Mouse (Mus musculus): ENCODE data around the gene Acly.

The Acly gene

DNA sequence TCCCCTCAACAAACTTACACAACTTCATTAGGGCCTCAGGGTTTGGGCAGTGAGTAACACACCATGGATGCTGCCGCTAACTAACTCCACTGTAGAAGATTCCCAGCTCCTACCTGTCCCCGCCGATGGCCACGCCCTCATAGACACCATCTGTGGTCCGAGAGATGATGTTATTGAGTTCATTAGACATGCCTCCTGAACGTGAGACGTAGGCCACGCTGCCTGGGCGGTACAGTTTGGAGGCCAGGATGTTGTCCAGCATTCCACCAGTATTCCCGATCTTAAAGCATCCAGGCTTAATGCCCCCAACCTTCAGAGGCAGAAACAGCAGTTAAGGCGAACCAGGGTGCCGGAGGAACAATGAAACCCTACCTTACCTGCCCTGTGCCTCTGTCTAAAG, 34.0 kb downstream of the Acly start:
- Histone ChIP-seq H3K27me3 (ENCODE audit: insufficient read depth, low read length) (no peaks in the 10 kb centered on the region), H3K9me3 (ENCODE audit: low read length) (peaks cover 24% of the 10 kb centered on the region; the same call in 1 of the 2 replicates), H3K4me1 (replicated peaks; ENCODE audit: low read depth, low read length) (peaks cover 34% of the 10 kb centered on the region), H3K36me3 (ENCODE audit: insufficient read depth, low read length) (peaks cover 96% of the 10 kb centered on the region), H3K4me3 (replicated peaks; ENCODE audit: low read length) (peak overlapping the region; percentile 68)
- TF ChIP-seq CTCF (conservative IDR thresholded peaks at IDR 0.05; ENCODE audit: low read length), result no peak
- TF ChIP-seq POU5F1 (IDR thresholded peaks at IDR 0.05; ENCODE audit: borderline replicate concordance, low read length), result no peak
- TF ChIP-seq NANOG (IDR thresholded peaks at IDR 0.05; ENCODE audit: borderline replicate concordance, low read length), result no peak

DNA sequence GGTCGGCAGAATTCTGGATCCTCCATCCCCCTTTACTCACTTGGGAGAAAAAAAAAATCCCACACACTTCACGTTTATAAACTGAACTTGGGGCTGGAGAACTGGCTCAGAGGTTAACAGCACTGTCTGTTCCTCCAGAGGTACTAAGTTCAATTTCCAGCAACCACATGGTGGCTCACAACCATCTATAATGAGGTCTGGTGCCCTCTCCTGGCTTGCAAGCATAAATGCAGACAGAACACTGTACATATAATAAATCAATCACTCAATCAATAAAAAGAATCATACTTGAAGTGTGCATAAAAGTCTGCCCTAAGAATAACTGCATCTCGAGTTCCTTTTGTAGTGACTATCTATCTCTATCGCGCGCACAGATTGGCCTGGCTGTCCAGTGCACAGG, 36.8 kb downstream of the Acly start:
- H3K36me3 ChIP-seq (ENCODE audit: insufficient read depth, low read length), result peaks cover 96% of the 10 kb centered on the region
- TF ChIP-seq NANOG (IDR thresholded peaks at IDR 0.05; ENCODE audit: borderline replicate concordance, low read length), result no peak
- no peak for TF ChIP-seq POU5F1 (IDR thresholded peaks at IDR 0.05; ENCODE audit: borderline replicate concordance, low read length)
- TF ChIP-seq CTCF (conservative IDR thresholded peaks at IDR 0.05; ENCODE audit: low read length), result peak; percentile 42
- no peak overlapping the region for H3K4me3 ChIP-seq (replicated peaks; ENCODE audit: low read length)
- H3K4me1 ChIP-seq (replicated peaks; ENCODE audit: low read depth, low read length), result peaks cover 25% of the 10 kb centered on the region
- H3K27me3 ChIP-seq (ENCODE audit: insufficient read depth, low read length), result no peaks in the 10 kb centered on the region
- peaks cover 18% of the 10 kb centered on the region; the same call in 1 of the 2 replicates for H3K9me3 ChIP-seq (ENCODE audit: low read length)

GRCm38 (mm10) chr11:100485801-100486538, 41.8 kb downstream of the Acly start:
- no peaks in the 10 kb centered on the region for H3K9me3 ChIP-seq (ENCODE audit: low read length)
- TF ChIP-seq NANOG (IDR thresholded peaks at IDR 0.05; ENCODE audit: borderline replicate concordance, low read length), result no peak
- 0 out of 2 replicates have a peak, but pooled peaks have one; percentile 9 for TF ChIP-seq CTCF (conservative IDR thresholded peaks at IDR 0.05; ENCODE audit: low read length)
- no peak for TF ChIP-seq POU5F1 (IDR thresholded peaks at IDR 0.05; ENCODE audit: borderline replicate concordance, low read length)
- peaks cover 100% of the 10 kb centered on the region for H3K36me3 ChIP-seq (ENCODE audit: insufficient read depth, low read length)
- peaks cover 5% of the 10 kb centered on the region; the same call in 1 of the 2 replicates for H3K4me1 ChIP-seq (replicated peaks; ENCODE audit: low read depth, low read length)
- no peak overlapping the region for H3K4me3 ChIP-seq (replicated peaks; ENCODE audit: low read length)
- no peaks in the 10 kb centered on the region for H3K27me3 ChIP-seq (ENCODE audit: insufficient read depth, low read length)

GRCm38 (mm10) chr11:100484461-100484860, 43.3 kb downstream of the Acly start:
- H3K4me3 ChIP-seq (replicated peaks; ENCODE audit: low read length), result no peak overlapping the region
- H3K9me3 ChIP-seq (ENCODE audit: low read length), result no peaks in the 10 kb centered on the region
- H3K4me1 ChIP-seq (replicated peaks; ENCODE audit: low read depth, low read length), result peaks cover 9% of the 10 kb centered on the region
- H3K36me3 ChIP-seq (ENCODE audit: insufficient read depth, low read length), result peaks cover 100% of the 10 kb centered on the region
- TF ChIP-seq CTCF (conservative IDR thresholded peaks at IDR 0.05; ENCODE audit: low read length) (no peak), NANOG (IDR thresholded peaks at IDR 0.05; ENCODE audit: borderline replicate concordance, low read length) (no peak), POU5F1 (IDR thresholded peaks at IDR 0.05; ENCODE audit: borderline replicate concordance, low read length) (no peak)
- no peaks in the 10 kb centered on the region for H3K27me3 ChIP-seq (ENCODE audit: insufficient read depth, low read length)

- no peaks in the 10 kb centered on the region for H3K9me3 ChIP-seq (ENCODE audit: low read length)
- TF ChIP-seq POU5F1 (IDR thresholded peaks at IDR 0.05; ENCODE audit: borderline replicate concordance, low read length), result no peak
- TF ChIP-seq CTCF (conservative IDR thresholded peaks at IDR 0.05; ENCODE audit: low read length), result no peak
- TF ChIP-seq NANOG (IDR thresholded peaks at IDR 0.05; ENCODE audit: borderline replicate concordance, low read length), result no peak
- H3K4me1 ChIP-seq (replicated peaks; ENCODE audit: low read depth, low read length), result peaks cover 14% of the 10 kb centered on the region
- H3K4me3 ChIP-seq (replicated peaks; ENCODE audit: low read length), result no peak overlapping the region
- no peaks in the 10 kb centered on the region for H3K27me3 ChIP-seq (ENCODE audit: insufficient read depth, low read length)
- peaks cover 86% of the 10 kb centered on the region for H3K36me3 ChIP-seq (ENCODE audit: insufficient read depth, low read length)
Measured at GRCm38 (mm10) chr11:100479152-100479551, 48.6 kb downstream of the Acly start.

DNA sequence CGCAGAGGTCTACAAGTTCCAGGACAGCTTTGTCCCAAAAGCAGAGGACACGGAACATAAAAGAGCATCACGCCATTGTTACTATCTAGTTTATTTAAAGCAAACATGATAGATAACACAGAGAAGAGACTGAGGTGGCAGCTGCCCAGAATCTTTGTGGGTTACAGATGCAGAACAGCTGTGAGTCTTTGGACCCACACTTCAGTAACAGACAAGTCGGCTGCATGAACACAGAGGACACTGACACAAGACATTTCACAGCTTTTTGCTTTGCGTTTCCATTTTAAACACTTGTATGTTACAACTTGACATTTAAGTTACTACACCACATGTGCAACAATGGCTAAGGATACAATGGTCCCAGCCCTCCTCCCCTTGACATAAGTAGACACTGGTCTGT, 51.5 kb downstream of the Acly start:
- H3K36me3 ChIP-seq (ENCODE audit: insufficient read depth, low read length), result peaks cover 57% of the 10 kb centered on the region
- H3K4me3 ChIP-seq (replicated peaks; ENCODE audit: low read length), result no peak overlapping the region
- H3K27me3 ChIP-seq (ENCODE audit: insufficient read depth, low read length), result no peaks in the 10 kb centered on the region
- peaks cover 23% of the 10 kb centered on the region for H3K4me1 ChIP-seq (replicated peaks; ENCODE audit: low read depth, low read length)
- no peaks in the 10 kb centered on the region for H3K9me3 ChIP-seq (ENCODE audit: low read length)
- TF ChIP-seq POU5F1 (IDR thresholded peaks at IDR 0.05; ENCODE audit: borderline replicate concordance, low read length), result no peak
- TF ChIP-seq CTCF (conservative IDR thresholded peaks at IDR 0.05; ENCODE audit: low read length), result no peak
- TF ChIP-seq NANOG (IDR thresholded peaks at IDR 0.05; ENCODE audit: borderline replicate concordance, low read length), result no peak

DNA sequence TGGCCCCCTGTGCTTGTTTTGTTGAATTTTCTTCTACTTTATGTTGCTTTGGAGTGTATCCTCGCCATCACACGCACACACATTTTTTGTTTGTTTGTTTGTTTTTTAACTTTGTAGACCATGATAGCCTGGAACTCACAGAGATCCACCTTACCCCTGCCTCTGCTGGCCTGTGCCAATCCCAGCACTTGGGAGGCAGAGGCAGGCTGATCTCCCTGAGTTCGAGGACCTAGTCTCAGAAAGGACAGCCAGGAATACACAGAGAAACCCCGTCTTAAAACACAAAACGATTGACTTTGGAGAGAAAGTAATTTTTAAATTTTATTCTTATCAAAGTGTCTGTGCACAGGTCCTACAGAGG, 54.9 kb downstream of the Acly start:
- no peaks in the 10 kb centered on the region for H3K9me3 ChIP-seq (ENCODE audit: low read length)
- peaks cover 29% of the 10 kb centered on the region for H3K4me1 ChIP-seq (replicated peaks; ENCODE audit: low read depth, low read length)
- peak overlapping the region; percentile 96 for H3K4me3 ChIP-seq (replicated peaks; ENCODE audit: low read length)
- TF ChIP-seq NANOG (IDR thresholded peaks at IDR 0.05; ENCODE audit: borderline replicate concordance, low read length) (no peak), CTCF (conservative IDR thresholded peaks at IDR 0.05; ENCODE audit: low read length) (no peak), POU5F1 (IDR thresholded peaks at IDR 0.05; ENCODE audit: borderline replicate concordance, low read length) (no peak)
- H3K36me3 ChIP-seq (ENCODE audit: insufficient read depth, low read length), result peaks cover 52% of the 10 kb centered on the region
- no peaks in the 10 kb centered on the region for H3K27me3 ChIP-seq (ENCODE audit: insufficient read depth, low read length)

GRCm38 (mm10) chr11:100472197-100472934, 55.4 kb downstream of the Acly start, which contains the start of gene Klhl11:
Gene Klhl11, minus strand, starts transcription at chr11:100472741.
- TF ChIP-seq CTCF (conservative IDR thresholded peaks at IDR 0.05; ENCODE audit: low read length) (peak; percentile 36), POU5F1 (IDR thresholded peaks at IDR 0.05; ENCODE audit: borderline replicate concordance, low read length) (no peak), NANOG (IDR thresholded peaks at IDR 0.05; ENCODE audit: borderline replicate concordance, low read length) (no peak)
- no peaks in the 10 kb centered on the region for H3K27me3 ChIP-seq (ENCODE audit: insufficient read depth, low read length)

More at GRCm38 (mm10) chr11:100472197-100472934, 55.4 kb downstream of the Acly start, which contains the start of gene Klhl11:
- Histone ChIP-seq H3K9me3 (ENCODE audit: low read length) (no peaks in the 10 kb centered on the region), H3K4me1 (replicated peaks; ENCODE audit: low read depth, low read length) (peaks cover 29% of the 10 kb centered on the region), H3K4me3 (replicated peaks; ENCODE audit: low read length) (peak within 1 kb of the TSS; percentile 96), H3K36me3 (ENCODE audit: insufficient read depth, low read length) (peaks cover 52% of the 10 kb centered on the region)
